Mouse (Mus musculus): ENCODE measurements around the gene Tspan5. TPM values are rescaled to one million over a fixed set of nuclear protein-coding genes. Genes with fewer than 3 reads are reported as not detected.

Tspan5 gene
- total RNA-seq, 1 experiment = 12.7 TPM

GRCm38 (mm10) chr3:138727571-138727970 lies 14.4 kb upstream of the Tspan5 start:
- H3K9me3 ChIP-seq (ENCODE audit: control insufficient read depth, insufficient read depth, low read depth, low read length) = no peaks in the 10 kb centered on the region
- H3K36me3 ChIP-seq (ENCODE audit: control insufficient read depth, insufficient read depth, low read length, poor library complexity, severe bottlenecking) = no peaks in the 10 kb centered on the region
- TF ChIP-seq ZNF384 (IDR thresholded peaks at IDR 0.05; ENCODE audit: low read depth, low read length) (no peak), CHD2 (IDR thresholded peaks at IDR 0.05; ENCODE audit: low read depth, low read length) (no peak), HCFC1 (IDR thresholded peaks at IDR 0.05; ENCODE audit: borderline replicate concordance, insufficient read depth, low read length) (no peak), ZC3H11A (IDR thresholded peaks at IDR 0.05; ENCODE audit: borderline replicate concordance, low read depth, low read length) (no peak)
- no peak overlapping the region for H3K27ac ChIP-seq (ENCODE audit: insufficient read depth, low read depth, low read length, poor library complexity, severe bottlenecking)
- DNase-seq (ENCODE audit: low read depth, low spot score) = no peak
- peaks cover 2 to 8% of the 10 kb centered on the region in 2 experiments; a peak in 3 of 4 replicates for H3K4me1 ChIP-seq (ENCODE audit: control insufficient read depth in 2 of 2, insufficient read depth in 2 of 2, low read length in 2 of 2, poor library complexity in 1 of 2)
- in situ Hi-C loops (cut with MboI; ENCODE audit: low sequenced_read_pairs in 2 of 2, unreplicated experiment in 2 of 2) = no loop called here
- no peak overlapping the region for H3K9ac ChIP-seq (ENCODE audit: insufficient read depth, low read depth, low read length, poor library complexity, severe bottlenecking)
- H3K4me3 ChIP-seq (ENCODE audit: insufficient read depth in 1 of 2, low read depth in 1 of 2, low read length in 2 of 2, poor library complexity in 1 of 2, severe bottlenecking in 1 of 2) = no peak overlapping the region

- DNase-seq (ENCODE audit: low read depth, low spot score) = no peak
- in situ Hi-C loops (cut with MboI; ENCODE audit: low sequenced_read_pairs in 2 of 2, unreplicated experiment in 2 of 2) = no loop called here
- TF ChIP-seq ZC3H11A (IDR thresholded peaks at IDR 0.05; ENCODE audit: borderline replicate concordance, low read depth, low read length) (no peak), HCFC1 (IDR thresholded peaks at IDR 0.05; ENCODE audit: borderline replicate concordance, insufficient read depth, low read length) (no peak)
- Histone ChIP-seq H3K27ac (ENCODE audit: insufficient read depth, low read depth, low read length, poor library complexity, severe bottlenecking) (no peak overlapping the region), H3K9ac (ENCODE audit: insufficient read depth, low read depth, low read length, poor library complexity, severe bottlenecking) (no peak overlapping the region), H3K4me3 (ENCODE audit: insufficient read depth in 1 of 2, low read depth in 1 of 2, low read length in 2 of 2, poor library complexity in 1 of 2, severe bottlenecking in 1 of 2) (no peak overlapping the region), H3K36me3 (ENCODE audit: control insufficient read depth, insufficient read depth, low read length, poor library complexity, severe bottlenecking) (no peaks in the 10 kb centered on the region), H3K4me1 (ENCODE audit: control insufficient read depth in 2 of 2, insufficient read depth in 2 of 2, low read length in 2 of 2, poor library complexity in 1 of 2) (peaks cover 2 to 8% of the 10 kb centered on the region in 2 experiments; a peak in 3 of 4 replicates), H3K9me3 (ENCODE audit: control insufficient read depth, insufficient read depth, low read depth, low read length) (no peaks in the 10 kb centered on the region)
Observed at GRCm38 (mm10) chr3:138728840-138729239, 13.2 kb upstream of the Tspan5 start.

GRCm38 (mm10) chr3:138730812-138731211 lies 11.2 kb upstream of the Tspan5 start:
- in situ Hi-C loops (cut with MboI; ENCODE audit: low sequenced_read_pairs in 2 of 2, unreplicated experiment in 2 of 2) = no loop called here
- Histone ChIP-seq H3K9ac (ENCODE audit: insufficient read depth, low read depth, low read length, poor library complexity, severe bottlenecking) (no peak overlapping the region), H3K4me1 (ENCODE audit: control insufficient read depth in 2 of 2, insufficient read depth in 2 of 2, low read length in 2 of 2, poor library complexity in 1 of 2) (peaks cover 2 to 8% of the 10 kb centered on the region in 2 experiments; a peak in 3 of 4 replicates), H3K9me3 (ENCODE audit: control insufficient read depth, insufficient read depth, low read depth, low read length) (no peaks in the 10 kb centered on the region), H3K36me3 (ENCODE audit: control insufficient read depth, insufficient read depth, low read length, poor library complexity, severe bottlenecking) (no peaks in the 10 kb centered on the region), H3K27ac (ENCODE audit: insufficient read depth, low read depth, low read length, poor library complexity, severe bottlenecking) (no peak overlapping the region), H3K4me3 (ENCODE audit: insufficient read depth in 1 of 2, low read depth in 1 of 2, low read length in 2 of 2, poor library complexity in 1 of 2, severe bottlenecking in 1 of 2) (no peak overlapping the region)
- no peak for DNase-seq (ENCODE audit: low read depth, low spot score)
- peak; percentile 71 for TF ChIP-seq MAFK (IDR thresholded peaks at IDR 0.05; ENCODE audit: insufficient read depth, low read depth, low read length)
- no peak for TF ChIP-seq HCFC1 (IDR thresholded peaks at IDR 0.05; ENCODE audit: borderline replicate concordance, insufficient read depth, low read length)

- H3K4me3 ChIP-seq (ENCODE audit: insufficient read depth in 1 of 2, low read depth in 1 of 2, low read length in 2 of 2, poor library complexity in 1 of 2, severe bottlenecking in 1 of 2) = no peak overlapping the region
- no peak for DNase-seq (ENCODE audit: low read depth, low spot score)
- no peak overlapping the region for H3K9ac ChIP-seq (ENCODE audit: insufficient read depth, low read depth, low read length, poor library complexity, severe bottlenecking)
- no peaks in the 10 kb centered on the region for H3K36me3 ChIP-seq (ENCODE audit: control insufficient read depth, insufficient read depth, low read length, poor library complexity, severe bottlenecking)
- no peak overlapping the region for H3K27ac ChIP-seq (ENCODE audit: insufficient read depth, low read depth, low read length, poor library complexity, severe bottlenecking)
- in situ Hi-C loops (cut with MboI; ENCODE audit: low sequenced_read_pairs in 2 of 2, unreplicated experiment in 2 of 2) = no loop called here
- no peaks in the 10 kb centered on the region for H3K9me3 ChIP-seq (ENCODE audit: control insufficient read depth, insufficient read depth, low read depth, low read length)
- peaks cover under 1 to 3% of the 10 kb centered on the region in 2 experiments; a peak in 3 of 4 replicates for H3K4me1 ChIP-seq (ENCODE audit: control insufficient read depth in 2 of 2, insufficient read depth in 2 of 2, low read length in 2 of 2, poor library complexity in 1 of 2)
- TF ChIP-seq ZC3H11A (IDR thresholded peaks at IDR 0.05; ENCODE audit: borderline replicate concordance, low read depth, low read length) (no peak), HCFC1 (IDR thresholded peaks at IDR 0.05; ENCODE audit: borderline replicate concordance, insufficient read depth, low read length) (no peak), ZNF384 (IDR thresholded peaks at IDR 0.05; ENCODE audit: low read depth, low read length) (no peak), MAFK (IDR thresholded peaks at IDR 0.05; ENCODE audit: insufficient read depth, low read depth, low read length) (no peak), CHD2 (IDR thresholded peaks at IDR 0.05; ENCODE audit: low read depth, low read length) (no peak)
Observed at GRCm38 (mm10) chr3:138735760-138736159, 6.2 kb upstream of the Tspan5 start.

- TF ChIP-seq CHD2 (IDR thresholded peaks at IDR 0.05; ENCODE audit: low read depth, low read length) (no peak), ZC3H11A (IDR thresholded peaks at IDR 0.05; ENCODE audit: borderline replicate concordance, low read depth, low read length) (no peak)
- no peak overlapping the region for H3K4me3 ChIP-seq (ENCODE audit: insufficient read depth in 1 of 2, low read depth in 1 of 2, low read length in 2 of 2, poor library complexity in 1 of 2, severe bottlenecking in 1 of 2)
- no peak overlapping the region for H3K27ac ChIP-seq (ENCODE audit: insufficient read depth, low read depth, low read length, poor library complexity, severe bottlenecking)
- H3K4me1 ChIP-seq (ENCODE audit: control insufficient read depth in 2 of 2, insufficient read depth in 2 of 2, low read length in 2 of 2, poor library complexity in 1 of 2) = peaks cover 0 to 2% of the 10 kb centered on the region in 2 experiments; a peak in 3 of 4 replicates
- H3K9me3 ChIP-seq (ENCODE audit: control insufficient read depth, insufficient read depth, low read depth, low read length) = no peaks in the 10 kb centered on the region
- H3K36me3 ChIP-seq (ENCODE audit: control insufficient read depth, insufficient read depth, low read length, poor library complexity, severe bottlenecking) = no peaks in the 10 kb centered on the region
- DNase-seq (ENCODE audit: low read depth, low spot score) = no peak
- H3K9ac ChIP-seq (ENCODE audit: insufficient read depth, low read depth, low read length, poor library complexity, severe bottlenecking) = no peak overlapping the region
- in situ Hi-C loops (cut with MboI; ENCODE audit: low sequenced_read_pairs in 2 of 2, unreplicated experiment in 2 of 2) = no loop called here
Observed at GRCm38 (mm10) chr3:138739150-138739700, 2.8 kb upstream of the Tspan5 start.
